Mouse (Mus musculus) liver, embryonic 15.5 days (tissue): ENCODE results near the gene Slc40a1. TPM values are rescaled to one million over a fixed set of nuclear protein-coding genes. Genes with fewer than 3 reads are reported as not detected.

Experiments used
- ATAC-seq: fragments of 200-750 bp; cut with Nextera tagmentation; 2 replicates; pipeline ENCODE4 v1.8.0; 2017; ENCODE audit warnings: moderate number of reproducible peaks, mild to moderate bottlenecking, moderate library complexity; ENCODE audit not compliant: insufficient read depth
- H3K27ac ChIP-seq: fragments of 300-500 bp; sonication (generic); replicated peaks from 2 replicates; pipeline ENCODE4 v1.5.1; 2015; ENCODE audit warnings: mild to moderate bottlenecking, inconsistent platforms
- H3K27me3 ChIP-seq: fragments of 300-500 bp; sonication (generic); 2 replicates; pipeline ENCODE4 v1.6.1; 2015; ENCODE audit warnings: mild to moderate bottlenecking, inconsistent platforms
- H3K36me3 ChIP-seq: fragments of 300-500 bp; sonication (generic); replicated peaks from 2 replicates; pipeline ENCODE4 v1.6.1; 2015; ENCODE audit warnings: moderate library complexity, mild to moderate bottlenecking, inconsistent platforms
- H3K4me1 ChIP-seq: fragments of 300-500 bp; sonication (generic); replicated peaks from 2 replicates; pipeline ENCODE4 v1.6.1; 2015; ENCODE audit warnings: inconsistent platforms
- H3K4me2 ChIP-seq: fragments of 300-500 bp; sonication (generic); 2 replicates; pipeline ENCODE4 v1.6.1; 2015; ENCODE audit warnings: moderate library complexity, mild to moderate bottlenecking, inconsistent platforms
- H3K4me3 ChIP-seq: fragments of 300-500 bp; sonication (generic); replicated peaks from 2 replicates; pipeline ENCODE4 v1.5.1; 2015; ENCODE audit warnings: mild to moderate bottlenecking, inconsistent platforms
- H3K9ac ChIP-seq: fragments of 300-500 bp; sonication (generic); 2 replicates; pipeline ENCODE4 v1.6.1; 2015; ENCODE audit warnings: moderate library complexity, mild to moderate bottlenecking, inconsistent platforms
- H3K9me3 ChIP-seq: fragments of 300-500 bp; sonication (generic); replicated peaks from 2 replicates; pipeline ENCODE4 v1.6.1; 2016; ENCODE audit warnings: inconsistent platforms
- WGBS: fragments of 180-500 bp; shearing (Covaris S2); methylation state at CpG from one replicate; pipeline ENCODE4 v1.1.7; 2015; ENCODE audit warnings: mixed read lengths; ENCODE audit not compliant: insufficient replicate concordance; 5-methylcytosine and 5-hydroxymethylcytosine counted together
- polyA plus RNA-seq: library from polyadenylated mRNA; unstranded; fragments of >200 nt; fragmentation: Nextera tagmentation; extraction: Ambion mirVana; gene quantifications from 2 replicates; pipeline ENCODE4 v1.2.1, GENCODE M21; 2015

Slc40a1 gene
- polyA plus RNA-seq, 1 experiment from 2014 or later, result 144 TPM

GRCm38 (mm10) chr1:45883378-45883777 is 42.9 kb downstream of the Slc40a1 start:
- Histone ChIP-seq H3K4me3 (no peak overlapping the region), H3K4me1 (0 out of 2 replicates have a peak, but pooled peaks cover 5% of the 10 kb centered on the region), H3K9ac (no peak overlapping the region), H3K27me3 (no peaks in the 10 kb centered on the region), H3K27ac (no peak overlapping the region), H3K36me3 (no peaks in the 10 kb centered on the region), H3K9me3 (no peaks in the 10 kb centered on the region), H3K4me2 (no peak overlapping the region)
- no peak for ATAC-seq

- ATAC-seq, result no peak
- no peak overlapping the region for H3K4me2 ChIP-seq
- H3K9me3 ChIP-seq, result no peaks in the 10 kb centered on the region
- no peak overlapping the region for H3K9ac ChIP-seq
- no peaks in the 10 kb centered on the region for H3K36me3 ChIP-seq
- H3K4me3 ChIP-seq, result no peak overlapping the region
- H3K4me1 ChIP-seq, result 0 out of 2 replicates have a peak, but pooled peaks cover 5% of the 10 kb centered on the region
- no peaks in the 10 kb centered on the region for H3K27me3 ChIP-seq
- H3K27ac ChIP-seq, result no peak overlapping the region
- 44% methylated on average over 6 of the region's 6 CpGs for WGBS
These were observed 44.2 kb downstream of the Slc40a1 start for GRCm38 (mm10) chr1:45882076-45882475.

GRCm38 (mm10) chr1:45881228-45881832 is 45.0 kb downstream of the Slc40a1 start:
- Histone ChIP-seq H3K4me1 (0 out of 2 replicates have a peak, but pooled peaks cover 5% of the 10 kb centered on the region), H3K9me3 (no peaks in the 10 kb centered on the region), H3K27me3 (no peaks in the 10 kb centered on the region), H3K9ac (no peak overlapping the region), H3K4me3 (no peak overlapping the region), H3K36me3 (no peaks in the 10 kb centered on the region), H3K27ac (no peak overlapping the region), H3K4me2 (no peak overlapping the region)
- WGBS, result 32% methylated on average over 3 of the region's 3 CpGs
- peak; percentile 42 for ATAC-seq

- Histone ChIP-seq H3K4me1 (peaks cover 33% of the 10 kb centered on the region), H3K36me3 (no peaks in the 10 kb centered on the region), H3K4me2 (no peak overlapping the region), H3K27ac (no peak overlapping the region), H3K27me3 (no peaks in the 10 kb centered on the region), H3K9me3 (no peaks in the 10 kb centered on the region), H3K9ac (no peak overlapping the region), H3K4me3 (no peak overlapping the region)
- WGBS, result 58% methylated on average over 3 of the region's 3 CpGs
- ATAC-seq, result no peak
These were observed 48.9 kb downstream of the Slc40a1 start for GRCm38 (mm10) chr1:45877463-45877862.

- H3K36me3 ChIP-seq, result no peaks in the 10 kb centered on the region
- H3K9ac ChIP-seq, result no peak overlapping the region
- WGBS, result 76% methylated on average over 6 of the region's 6 CpGs
- H3K4me1 ChIP-seq, result peaks cover 40% of the 10 kb centered on the region
- no peak overlapping the region for H3K4me3 ChIP-seq
- no peak overlapping the region for H3K4me2 ChIP-seq
- no peak overlapping the region for H3K27ac ChIP-seq
- no peak for ATAC-seq
- H3K27me3 ChIP-seq, result no peaks in the 10 kb centered on the region
- H3K9me3 ChIP-seq, result no peaks in the 10 kb centered on the region
These were observed 49.7 kb downstream of the Slc40a1 start for GRCm38 (mm10) chr1:45876450-45877198.

GRCm38 (mm10) chr1:45875640-45876039 is 50.7 kb downstream of the Slc40a1 start:
- peak overlapping the region; percentile 38; the same call in 1 of the 2 replicates for H3K27ac ChIP-seq

GRCm38 (mm10) chr1:45873250-45873649 is 53.1 kb downstream of the Slc40a1 start:
- Histone ChIP-seq H3K27me3 (no peaks in the 10 kb centered on the region), H3K27ac (peak overlapping the region; percentile 72), H3K9me3 (no peaks in the 10 kb centered on the region), H3K4me2 (peak overlapping the region; percentile 16), H3K36me3 (no peaks in the 10 kb centered on the region), H3K9ac (no peak overlapping the region), H3K4me3 (no peak overlapping the region), H3K4me1 (peaks cover 41% of the 10 kb centered on the region)
- ATAC-seq, result peak; percentile 73
- WGBS, result 24% methylated on average over 2 of the region's 2 CpGs

More at GRCm38 (mm10) chr1:45875640-45876039, 50.7 kb downstream of the Slc40a1 start:
- 25% methylated on average over 2 of the region's 2 CpGs for WGBS
- H3K36me3 ChIP-seq, result no peaks in the 10 kb centered on the region
- H3K4me2 ChIP-seq, result peak overlapping the region; percentile 5; the same call in 1 of the 2 replicates
- H3K4me1 ChIP-seq, result peaks cover 39% of the 10 kb centered on the region
- H3K4me3 ChIP-seq, result no peak overlapping the region
- ATAC-seq, result peak; percentile 86
- H3K27me3 ChIP-seq, result no peaks in the 10 kb centered on the region
- H3K9ac ChIP-seq, result no peak overlapping the region
- no peaks in the 10 kb centered on the region for H3K9me3 ChIP-seq

GRCm38 (mm10) chr1:45868479-45869137 is 57.7 kb downstream of the Slc40a1 start:
- H3K27ac ChIP-seq, result no peak overlapping the region; the same call in 1 of the 2 replicates
- WGBS, result 42% methylated on average over 3 of the region's 3 CpGs
- no peaks in the 10 kb centered on the region for H3K36me3 ChIP-seq
- no peak overlapping the region for H3K4me3 ChIP-seq
- ATAC-seq, result no peak
- H3K9me3 ChIP-seq, result no peaks in the 10 kb centered on the region
- peaks cover 20% of the 10 kb centered on the region for H3K4me1 ChIP-seq
- no peak overlapping the region for H3K9ac ChIP-seq
- H3K27me3 ChIP-seq, result no peaks in the 10 kb centered on the region
- H3K4me2 ChIP-seq, result no peak overlapping the region

GRCm38 (mm10) chr1:45868050-45868449 is 58.3 kb downstream of the Slc40a1 start:
- H3K27me3 ChIP-seq, result no peaks in the 10 kb centered on the region
- no peak overlapping the region for H3K4me2 ChIP-seq
- H3K36me3 ChIP-seq, result no peaks in the 10 kb centered on the region
- ATAC-seq, result no peak
- H3K9me3 ChIP-seq, result 0 out of 2 replicates have a peak, but pooled peaks cover 1% of the 10 kb centered on the region
- H3K4me3 ChIP-seq, result no peak overlapping the region
- 67% methylated on average over 1 of the region's 1 CpGs for WGBS
- H3K9ac ChIP-seq, result no peak overlapping the region
- no peak overlapping the region for H3K27ac ChIP-seq
- H3K4me1 ChIP-seq, result peaks cover 17% of the 10 kb centered on the region

- no peak overlapping the region for H3K4me2 ChIP-seq
- no peak overlapping the region for H3K4me3 ChIP-seq
- 0 out of 2 replicates have a peak, but pooled peaks cover 3% of the 10 kb centered on the region for H3K9me3 ChIP-seq
- H3K27me3 ChIP-seq, result no peaks in the 10 kb centered on the region
- ATAC-seq, result no peak
- no peak overlapping the region for H3K27ac ChIP-seq
- WGBS, result 44% methylated on average over 3 of the region's 3 CpGs
- H3K4me1 ChIP-seq, result peaks cover 7% of the 10 kb centered on the region; the same call in 1 of the 2 replicates
- H3K36me3 ChIP-seq, result no peaks in the 10 kb centered on the region
- no peak overlapping the region for H3K9ac ChIP-seq
These were observed 59.9 kb downstream of the Slc40a1 start for GRCm38 (mm10) chr1:45866288-45867018.
